Mouse (Mus musculus): ENCODE data around the gene Adora1. TPM values are rescaled to one million over a fixed set of nuclear protein-coding genes. Genes with fewer than 3 reads are reported as not detected.

Gene Adora1
- polyA plus RNA-seq, 2 experiments from 2014 or later: 0.26 TPM; not detected in 1

DNA sequence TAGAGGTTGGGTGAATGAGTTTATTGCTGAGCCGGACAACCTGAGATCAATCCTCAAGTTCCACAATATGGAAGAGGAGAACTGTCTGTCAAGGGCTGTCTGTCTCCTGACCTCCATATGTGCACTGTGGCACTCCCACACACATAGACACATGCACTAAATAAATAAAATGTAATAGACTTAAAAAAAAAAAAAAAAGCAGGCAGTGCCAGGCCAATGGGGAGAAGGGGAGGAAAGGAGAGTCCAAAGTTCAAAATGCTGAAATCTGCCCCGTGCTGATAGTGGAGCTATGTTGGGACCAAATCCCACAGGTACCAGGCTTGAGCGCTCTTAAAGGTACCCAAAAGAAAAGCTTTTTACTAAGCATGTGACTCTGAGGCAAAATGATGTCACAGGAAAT lies 2.2 kb upstream of the Adora1 start:
- no peak for ATAC-seq

DNA sequence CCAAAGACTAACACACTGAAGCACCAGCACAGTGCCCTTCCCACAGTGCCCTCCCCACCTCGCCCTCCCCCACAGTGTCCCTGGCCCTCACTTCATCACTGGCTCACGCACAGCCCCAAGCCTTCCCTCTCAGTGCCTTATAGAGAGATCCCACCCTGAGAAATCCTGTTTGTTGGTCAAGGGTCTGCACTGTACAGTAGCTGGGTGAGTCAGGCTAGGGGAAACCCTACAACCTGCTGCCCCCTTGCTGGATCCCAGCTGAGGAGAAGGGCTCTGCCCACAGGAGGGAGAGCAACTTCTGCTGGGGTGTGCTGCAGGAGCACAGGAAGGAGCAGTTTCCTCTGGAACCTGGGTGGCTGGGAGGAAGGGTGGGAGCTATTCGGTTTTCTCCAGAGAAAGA lies 911 bp upstream of the Adora1 start:
- no peak for ATAC-seq

DNA sequence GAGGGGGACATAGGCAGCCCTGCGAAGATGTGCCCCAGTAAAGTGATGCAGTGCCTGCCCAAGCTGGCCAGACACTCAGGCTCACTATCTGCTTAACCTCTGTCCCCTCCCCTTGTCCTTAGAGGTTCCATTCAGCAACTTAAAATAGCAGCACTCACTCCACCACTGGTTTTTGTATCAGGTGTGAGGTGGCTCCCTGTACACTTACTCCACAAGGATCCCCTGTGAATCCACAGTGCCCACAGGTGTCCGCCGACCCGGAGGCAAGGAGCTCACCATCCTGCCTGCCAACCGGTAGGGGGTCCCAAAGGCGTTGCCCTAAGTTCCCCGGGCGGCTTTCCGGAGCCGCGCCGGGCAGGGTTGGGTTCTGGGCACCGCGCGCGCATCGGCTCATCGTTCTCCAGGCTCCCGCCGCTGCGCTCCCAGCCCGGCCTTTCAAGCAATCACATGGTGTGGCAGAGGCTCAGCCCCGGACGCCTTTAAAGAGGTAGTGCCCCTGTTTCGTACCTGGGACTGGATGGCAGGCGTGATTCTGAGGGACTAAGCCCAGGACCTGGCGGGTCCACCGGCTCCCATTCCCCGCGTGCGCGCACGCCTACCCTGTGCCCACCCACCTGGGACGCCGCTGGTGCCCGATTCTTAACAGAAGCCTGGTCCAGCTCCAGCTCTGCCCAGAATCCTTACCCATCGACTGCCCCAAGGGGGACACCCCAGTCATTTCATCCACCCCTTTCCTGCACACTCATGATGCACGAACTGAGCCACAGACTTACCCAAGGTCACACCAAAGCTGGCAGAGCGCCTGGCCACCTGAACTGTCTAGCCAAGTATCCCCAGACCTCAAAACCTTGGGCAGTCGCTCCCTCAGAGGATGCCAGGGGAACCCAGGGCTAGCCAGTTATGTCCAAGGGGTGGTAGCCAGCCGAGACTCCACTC lies 508 bp downstream of the Adora1 start:
- no peak for ATAC-seq

DNA sequence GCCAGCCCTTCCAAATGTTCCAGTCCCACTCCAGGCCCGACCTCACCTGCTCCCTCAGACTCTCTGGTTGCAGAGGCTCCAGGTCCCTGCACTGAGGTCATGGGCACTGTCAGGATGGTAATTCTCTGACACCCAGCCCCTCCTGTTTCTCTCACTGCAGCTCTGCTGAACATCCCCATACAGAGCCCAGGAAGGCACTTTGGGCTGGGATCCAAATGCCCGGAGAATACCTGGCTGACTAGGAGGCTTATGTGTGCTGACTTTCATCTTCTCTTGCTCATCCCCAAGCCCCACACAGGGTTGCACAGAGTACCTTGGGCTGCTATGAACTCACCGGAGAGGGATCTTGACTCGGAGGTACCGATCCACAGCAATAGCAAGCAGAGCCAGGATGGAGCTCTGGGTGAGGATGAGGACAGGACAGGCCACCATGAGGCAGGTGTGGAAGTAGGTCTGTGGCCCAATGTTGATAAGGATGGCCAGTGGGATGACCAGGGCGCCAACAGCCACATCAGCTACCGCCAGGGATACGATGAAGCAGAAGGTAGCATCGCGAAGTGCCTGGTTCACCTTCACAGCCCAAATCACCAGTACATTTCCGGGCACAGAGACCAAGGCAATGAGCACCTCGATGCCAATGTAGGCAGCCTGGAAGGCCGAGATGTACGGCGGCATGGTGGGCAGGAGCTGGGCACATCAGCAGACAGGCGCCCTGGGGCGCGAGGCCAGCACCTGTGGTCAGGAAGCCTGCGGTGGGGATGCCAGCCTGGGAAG lies 1.4 kb downstream of the Adora1 start:
- no peak for ATAC-seq

DNA sequence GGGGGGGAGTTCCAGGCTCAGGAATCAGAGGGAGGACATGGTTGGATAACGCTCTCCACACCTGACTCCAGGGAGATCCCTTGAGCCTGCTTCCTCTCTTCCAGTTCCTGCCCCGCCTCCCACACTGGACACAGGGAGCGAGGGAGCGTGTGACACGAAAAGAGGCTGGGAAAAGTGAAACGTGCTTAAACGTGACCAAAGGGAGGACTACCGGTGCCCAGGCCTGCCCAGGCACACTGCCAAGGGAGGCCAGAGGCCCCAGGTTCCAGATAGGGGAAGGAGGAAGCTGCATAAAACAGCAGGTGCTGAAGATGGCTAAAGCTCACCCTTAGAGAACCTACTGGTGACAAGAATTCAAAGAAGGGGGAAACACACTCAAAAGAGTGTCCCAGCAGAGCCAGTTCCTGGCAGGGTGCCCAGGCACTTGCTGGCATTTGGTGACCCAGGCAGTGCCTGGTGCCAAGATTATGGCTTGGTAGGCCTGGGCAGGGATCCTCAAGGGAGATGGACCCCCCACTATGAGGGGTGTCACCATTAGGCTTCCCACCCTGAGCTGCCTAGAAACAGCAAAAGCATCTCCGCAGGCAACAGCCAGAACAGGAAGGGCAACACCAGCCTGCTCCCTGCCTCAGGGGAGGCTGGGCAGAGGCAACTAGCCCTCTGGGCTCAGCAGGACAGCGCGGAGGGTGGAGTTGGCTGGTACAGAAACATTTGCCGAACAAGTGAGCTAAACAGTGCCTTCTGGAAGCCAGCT lies 2.3 kb downstream of the Adora1 start:
- ATAC-seq: no peak

DNA sequence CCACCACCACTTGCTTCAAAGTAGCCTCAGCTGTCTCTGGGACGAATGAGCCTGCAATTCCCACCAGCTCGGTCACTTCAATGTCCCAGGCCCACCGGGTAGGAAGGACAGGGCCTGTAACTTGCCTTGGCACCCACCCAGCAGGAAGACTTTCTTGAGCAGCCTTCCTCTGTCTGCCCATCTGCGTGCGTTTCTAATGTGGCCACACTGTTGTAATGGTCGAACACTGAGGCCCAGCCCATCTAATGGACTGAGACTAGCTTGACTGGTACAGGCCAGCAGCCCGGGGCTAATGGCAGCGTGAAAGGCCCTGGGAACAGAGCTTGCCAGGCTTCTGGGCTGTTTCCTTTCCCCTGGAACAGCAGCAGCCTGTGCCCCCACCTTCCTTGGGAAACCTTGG lies 2.9 kb downstream of the Adora1 start:
- no peak for ATAC-seq

DNA sequence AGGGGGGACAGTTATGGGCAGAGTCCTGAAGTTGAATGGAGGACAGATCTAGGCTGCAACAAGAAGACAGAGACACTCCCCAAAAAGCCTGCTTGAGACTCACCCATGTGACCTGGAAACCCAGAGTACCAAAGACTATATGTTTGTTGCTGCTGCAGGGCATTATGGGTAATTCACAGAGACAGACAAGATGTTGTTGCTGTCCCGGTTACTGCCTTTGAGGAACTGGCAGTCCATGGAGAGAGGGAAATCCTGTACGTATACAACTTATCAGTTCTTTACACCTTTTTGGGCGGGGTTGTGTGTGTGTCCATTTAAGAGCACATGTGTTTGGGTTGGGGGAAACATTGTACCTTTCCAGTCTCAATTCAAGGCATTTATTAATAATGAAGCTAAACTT lies 3.5 kb downstream of the Adora1 start:
- ATAC-seq: no peak

DNA sequence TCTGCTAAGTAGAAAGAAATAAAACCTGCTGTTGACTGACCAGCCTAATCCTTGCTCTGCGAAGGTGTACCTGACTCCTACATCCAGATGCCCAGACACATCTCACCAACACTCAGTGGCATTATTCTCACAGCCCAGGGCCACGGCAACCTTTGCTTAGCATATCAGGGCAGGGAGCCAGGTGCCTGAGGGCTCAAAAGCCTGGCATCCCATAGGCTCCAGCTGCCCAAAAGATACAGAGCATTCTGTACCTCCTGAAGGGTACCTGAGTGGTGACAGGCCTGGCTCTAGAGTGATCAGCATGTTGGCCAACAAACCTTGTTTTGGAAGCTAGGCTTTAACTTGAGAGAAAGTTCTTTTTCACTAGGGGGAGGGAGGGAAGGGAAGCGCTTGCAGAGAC lies 4.0 kb downstream of the Adora1 start:
- no peak for ATAC-seq

DNA sequence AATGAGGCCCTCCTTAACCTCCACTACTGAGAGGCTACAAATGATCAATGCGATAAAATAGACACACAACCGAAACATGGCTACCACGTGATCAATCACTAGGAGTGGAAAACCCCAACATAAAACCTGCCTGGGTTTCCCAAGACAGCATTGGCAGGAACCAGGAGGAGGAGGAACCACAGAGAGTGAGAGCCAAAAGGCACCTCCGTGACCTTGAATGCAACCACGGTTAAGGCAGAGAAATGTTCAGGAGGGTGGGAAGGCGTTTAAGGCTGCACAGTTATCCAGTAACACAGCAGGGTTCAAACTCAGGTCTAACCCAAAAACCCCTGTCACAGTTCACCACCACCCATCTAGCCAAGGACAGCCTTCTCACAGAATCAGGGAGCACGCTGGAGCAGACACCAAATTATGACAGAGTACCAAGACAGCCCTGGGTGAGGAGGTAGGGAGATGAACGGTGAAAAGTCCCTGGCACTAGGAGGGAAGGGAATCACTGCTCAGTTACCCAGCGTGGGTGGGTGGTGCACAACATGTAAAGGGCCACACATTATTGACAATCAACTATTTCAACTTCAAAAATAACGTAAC lies 4.5 kb downstream of the Adora1 start:
- no peak for ATAC-seq

DNA sequence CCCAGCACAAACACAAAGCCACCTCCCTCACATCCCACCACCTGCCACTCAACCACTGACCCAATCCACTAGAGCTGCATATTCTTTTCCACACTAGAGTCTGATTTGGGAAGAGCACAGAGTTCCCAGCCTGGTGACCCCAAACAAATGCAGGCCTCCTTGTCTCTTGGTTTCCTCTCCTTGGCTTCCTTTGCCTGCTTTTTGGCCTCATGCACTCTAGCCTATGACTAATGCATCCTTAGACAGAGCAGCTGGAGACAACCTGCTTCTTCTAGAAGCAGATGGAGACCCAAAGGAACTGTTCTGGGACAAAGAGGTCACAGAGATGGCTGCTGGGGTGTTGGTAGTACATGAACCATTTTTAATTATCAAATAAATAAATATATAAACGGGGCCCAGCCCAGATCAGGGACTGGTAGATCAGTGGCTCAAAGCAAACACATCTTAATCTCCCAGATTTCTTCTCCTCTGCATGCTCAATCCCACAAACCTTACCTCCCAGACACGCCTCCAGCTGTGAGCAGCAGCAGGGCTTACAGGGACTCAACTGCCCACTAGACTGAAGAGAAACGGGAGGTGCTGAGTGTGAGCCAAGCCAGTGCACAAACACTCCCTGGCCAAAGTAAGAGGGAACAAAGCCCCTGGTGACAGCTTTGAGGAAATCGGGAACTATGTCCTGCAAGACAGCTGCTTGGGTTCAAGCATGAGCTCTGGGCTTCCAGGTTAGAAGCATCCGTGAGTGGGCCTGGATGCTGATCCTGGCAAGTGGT lies 5.2 kb downstream of the Adora1 start:
- ATAC-seq: no peak

DNA sequence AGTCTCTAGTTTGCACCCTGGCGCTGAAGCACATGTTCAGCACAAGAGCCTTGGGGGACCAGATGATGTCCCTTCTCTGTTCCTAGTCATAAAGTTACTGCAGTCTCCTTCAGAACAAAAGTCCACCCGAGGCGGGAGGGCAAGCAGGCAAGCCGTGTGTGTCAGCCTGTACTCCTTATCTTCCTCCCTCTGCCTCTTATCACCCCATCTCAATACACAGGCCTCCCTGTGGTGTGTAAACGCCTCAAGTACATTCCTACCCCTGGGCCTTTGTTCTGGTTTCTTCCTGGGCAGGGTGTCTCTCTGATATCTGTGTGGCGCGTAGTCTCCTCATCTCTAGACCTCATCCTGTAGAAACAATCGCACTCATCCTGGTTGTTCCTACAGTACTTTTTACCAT lies 8.5 kb downstream of the Adora1 start:
- ATAC-seq: no peak

DNA sequence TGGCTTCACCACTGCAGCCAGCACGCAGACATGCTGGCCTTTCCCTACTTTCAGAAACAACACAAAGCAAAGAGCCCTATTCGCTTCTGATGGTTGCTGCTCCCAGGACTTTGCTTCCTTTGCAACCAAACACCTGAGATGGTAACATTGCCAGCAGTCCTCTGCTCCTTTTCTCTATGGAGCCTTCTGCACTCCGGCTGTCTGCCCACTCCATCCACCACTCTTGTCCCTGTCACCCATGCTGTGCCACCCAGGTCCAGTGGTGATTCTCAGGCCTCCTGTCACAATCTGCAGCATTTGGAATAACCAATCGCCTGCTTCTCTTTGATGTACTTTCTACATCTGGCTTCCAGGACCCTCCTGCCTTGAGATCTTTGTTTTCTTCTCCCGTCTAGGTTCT lies 9.9 kb downstream of the Adora1 start:
- no peak for ATAC-seq

DNA sequence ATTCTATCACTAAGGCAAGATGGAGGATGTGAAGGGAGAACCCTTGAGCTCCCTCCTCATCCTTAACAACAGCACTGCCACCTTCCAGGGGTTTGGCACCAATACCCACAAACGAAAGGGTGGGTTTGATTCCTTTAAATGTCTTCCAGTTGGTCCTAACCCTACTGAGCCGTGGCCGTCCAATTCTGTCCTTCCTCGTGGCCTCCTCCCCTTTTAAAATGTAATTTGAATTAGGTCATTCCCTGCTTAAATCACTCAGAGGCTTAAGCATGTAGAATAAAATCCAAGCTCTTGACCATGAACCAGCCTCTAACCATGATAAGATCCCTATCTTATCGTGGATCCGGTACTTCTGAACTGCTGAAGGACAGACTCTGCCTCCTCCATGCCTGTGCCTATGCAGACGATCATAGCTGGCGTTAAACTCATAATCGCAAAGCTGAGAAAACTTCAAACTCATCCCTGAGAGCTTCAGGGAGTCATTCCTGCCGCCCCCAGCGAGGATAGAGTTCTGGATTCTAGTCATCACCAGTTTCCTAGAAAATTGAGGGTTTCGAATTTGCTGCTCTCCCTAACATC lies 10.5 kb downstream of the Adora1 start:
- ATAC-seq: no peak

DNA sequence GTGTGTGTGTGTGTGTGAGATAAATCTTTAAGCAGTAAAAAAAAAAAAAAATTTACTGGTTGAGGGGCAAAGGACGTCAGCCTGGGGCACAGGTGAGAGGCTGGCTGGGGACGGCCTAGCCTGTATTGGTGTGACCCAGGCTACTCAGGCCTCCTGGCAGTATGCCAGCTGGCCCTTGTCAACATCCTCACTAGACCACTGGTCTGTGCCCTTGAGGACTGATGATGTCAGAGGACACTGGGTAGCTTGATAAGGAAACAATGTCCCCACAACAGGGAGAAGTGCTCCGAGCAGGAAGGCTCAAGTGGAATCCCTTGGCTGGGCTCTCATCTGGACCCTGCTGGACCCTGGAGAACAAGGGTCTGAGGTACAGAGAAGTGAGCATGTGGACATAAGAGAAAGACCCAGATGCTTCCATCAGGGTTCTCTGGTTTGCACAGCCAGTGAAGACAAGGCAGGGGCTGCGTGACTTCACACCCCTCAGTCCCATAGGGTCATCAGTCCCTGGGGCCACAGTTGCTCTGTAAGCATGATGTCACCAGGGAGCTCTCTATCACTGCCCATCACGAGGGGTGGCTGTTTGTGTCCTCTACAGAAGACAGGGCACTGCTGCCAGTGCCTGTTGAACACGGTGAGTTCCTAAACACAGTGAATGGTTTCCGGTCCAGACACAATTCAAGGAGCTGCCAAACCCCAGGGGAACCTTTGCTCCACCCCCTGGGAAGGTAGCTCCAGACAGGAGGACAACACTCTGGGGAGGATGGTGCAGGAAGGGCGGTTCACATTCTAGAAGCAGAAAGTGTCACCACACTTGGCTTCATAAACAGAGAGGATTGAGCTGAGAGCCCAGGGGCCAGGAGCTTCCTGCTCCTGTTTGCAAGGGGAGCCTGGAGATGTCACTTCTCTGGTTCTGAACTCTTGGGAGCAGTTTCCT lies 12.8 kb downstream of the Adora1 start:
- ATAC-seq: no peak

DNA sequence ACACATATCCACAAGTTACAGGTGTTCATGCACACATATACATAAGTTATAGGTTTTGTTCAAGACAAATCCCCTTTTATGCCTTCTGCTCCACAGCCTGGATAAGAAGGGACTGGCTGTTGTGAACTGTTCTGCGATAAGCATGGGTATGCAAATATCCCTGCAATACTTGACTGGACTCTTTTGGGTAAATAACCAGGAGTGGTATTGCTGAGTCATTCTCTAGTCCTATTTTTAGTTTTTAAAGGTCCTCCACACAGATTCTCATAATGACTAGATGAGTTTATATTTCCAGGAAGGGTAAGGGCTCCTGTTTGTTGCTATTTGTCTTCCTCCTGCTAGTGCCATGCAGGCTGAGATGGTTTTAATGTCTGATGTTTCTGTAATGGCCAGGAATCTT lies 14.1 kb downstream of the Adora1 start:
- ATAC-seq: no peak

DNA sequence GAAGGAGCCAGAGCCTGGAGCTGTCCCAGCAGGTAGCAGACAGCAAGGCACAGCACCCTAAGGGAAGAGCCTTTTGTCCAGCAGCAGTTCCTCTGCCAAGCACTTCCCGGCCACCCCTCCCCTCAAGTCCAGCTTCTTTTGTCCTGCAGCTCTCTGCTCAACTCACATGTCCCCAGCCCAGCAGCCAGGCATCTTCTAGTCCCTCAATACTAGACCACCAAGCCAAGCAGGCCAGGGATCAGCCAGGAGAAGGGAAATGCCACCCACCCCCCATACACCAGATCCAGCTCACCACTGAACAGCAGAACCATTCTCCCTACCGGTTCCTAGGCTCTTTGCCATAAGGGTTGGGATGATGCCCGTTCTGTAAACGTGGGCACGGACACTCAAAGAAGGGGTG lies 15.6 kb downstream of the Adora1 start:
- ATAC-seq: no peak

DNA sequence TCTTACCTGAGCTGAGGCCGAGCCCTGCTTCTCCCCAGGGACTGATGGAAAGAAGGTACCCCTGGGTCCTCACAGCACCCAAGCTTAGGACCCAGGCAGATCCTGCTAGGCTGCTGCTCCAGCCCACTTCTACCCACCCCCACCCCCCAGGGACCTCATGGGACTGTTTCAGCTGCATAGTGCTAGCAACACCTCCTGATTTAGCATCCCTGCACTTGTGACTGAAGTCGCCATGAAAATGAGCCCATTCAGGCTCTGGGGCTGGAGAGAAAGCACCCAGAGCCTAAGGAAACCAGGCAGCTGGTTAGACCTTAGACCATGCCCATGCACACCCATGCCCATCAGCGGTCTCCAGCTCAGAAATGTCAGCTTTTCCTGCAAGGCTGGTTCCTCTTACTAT lies 17.3 kb downstream of the Adora1 start:
- ATAC-seq: no peak

DNA sequence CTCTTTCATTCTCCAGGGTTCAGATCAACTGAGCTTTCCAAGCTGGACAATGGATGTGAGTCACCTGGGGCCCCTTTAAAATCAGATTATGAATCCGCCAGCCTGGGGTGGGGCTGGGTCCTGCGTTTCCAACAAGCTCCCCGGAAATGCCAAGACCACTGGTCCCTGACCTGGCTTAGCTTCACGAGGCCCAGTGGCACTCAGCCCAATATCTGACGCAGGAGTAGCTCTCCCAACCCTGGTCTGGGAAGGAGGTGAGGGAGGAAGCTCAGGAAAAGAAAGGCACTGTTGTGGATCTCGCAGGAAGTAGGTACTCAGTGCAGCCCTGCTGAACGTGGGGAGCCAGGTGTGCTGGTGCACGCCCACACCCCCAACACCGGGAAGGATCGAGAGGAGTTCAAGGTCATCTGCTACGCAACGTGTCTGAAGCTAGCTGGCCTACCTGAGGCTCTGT lies 18.2 kb downstream of the Adora1 start:
- no peak for ATAC-seq

DNA sequence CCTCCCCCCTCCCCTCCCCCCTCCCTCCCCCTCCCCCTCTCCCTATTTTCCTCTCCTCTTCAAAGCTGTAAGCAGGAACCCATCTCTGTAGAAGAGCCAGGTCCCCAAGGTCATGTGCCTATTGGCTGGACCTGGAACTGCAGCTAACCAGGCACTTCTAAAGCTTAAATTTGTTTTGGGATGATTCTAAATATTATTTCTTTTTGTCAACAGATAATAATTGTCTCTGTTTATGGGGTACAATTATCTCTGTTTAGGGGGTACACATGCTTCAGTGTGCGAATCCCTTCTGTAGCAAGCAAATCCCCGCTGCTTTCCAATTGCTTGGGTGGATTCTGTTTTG lies 18.6 kb downstream of the Adora1 start:
- no peak for ATAC-seq

Measured in CD4-positive, CD25-positive, alpha-beta regulatory T cell, adult 4 months (primary cell).